8 mouse cellular contexts compared by ENCODE assay signal in genomic region chr6:120038366-120039255, GRCm38 (mm10). TPM values are rescaled to one million over a fixed set of nuclear protein-coding genes. Genes with fewer than 3 reads are reported as not detected.
DNase-seq lines count a peak whose midpoint lies in the region; ATAC-seq and TF ChIP-seq lines count a peak whose summit lies in the region.

TSS of gene Wnk1 (minus strand) at chr6:120038672.

- ATAC-seq in embryonic facial prominence, embryonic 14.5 days (ENCODE audit: low read depth): peak; percentile 95
- ATAC-seq in limb, embryonic 13.5 days (ENCODE audit: low FRiP score, low read depth): peak; percentile 95
- ATAC-seq in midbrain, embryonic 16.5 days: peak; percentile 95

- peak; percentile 100 for DNase-seq in 3T3-L1 (ENCODE audit: low read depth, low spot score)
- DNase-seq in adrenal gland, postnatal 4 days (ENCODE audit: low spot score in 2 of 2): peak; percentile 91 to 93
- peak; percentile 100 for DNase-seq in embryonic facial prominence, embryonic 14.5 days (ENCODE audit: low spot score)
- DNase-seq in heart, adult 2 months: peak; percentile 97 to 99
- DNase-seq in kidney, adult 8-10 months: peak; percentile 97 to 98
- DNase-seq in spleen, postnatal 10 days (ENCODE audit: low spot score in 2 of 2): peak; percentile 96 to 98

- H3K9me3 ChIP-seq in embryonic facial prominence, embryonic 14.5 days (ENCODE audit: control insufficient read depth, low read length): no peaks in the 10 kb centered on the region
- H3K9me3 ChIP-seq in limb, embryonic 13.5 days: no peaks in the 10 kb centered on the region
- no peaks in the 10 kb centered on the region for H3K9me3 ChIP-seq in midbrain, embryonic 16.5 days (replicated peaks; ENCODE audit: control insufficient read depth, low read length, poor library complexity, severe bottlenecking)

- WGBS in embryonic facial prominence, embryonic 14.5 days: under 1% methylated on average over 48 of the region's 59 CpGs
- WGBS in heart, adult 2 months: under 1% methylated on average over 59 of the region's 59 CpGs
- under 1% methylated on average over 52 of the region's 59 CpGs for WGBS in limb, embryonic 13.5 days
- under 1% methylated on average over 47 of the region's 59 CpGs for WGBS in midbrain, embryonic 16.5 days

- no peaks in the 10 kb centered on the region for H3K27me3 ChIP-seq in embryonic facial prominence, embryonic 14.5 days (replicated peaks; ENCODE audit: control insufficient read depth, insufficient read depth, low read length)
- H3K27me3 ChIP-seq in heart, adult 2 months (ENCODE audit: control insufficient read depth, insufficient read depth, low read length): no peaks in the 10 kb centered on the region
- H3K27me3 ChIP-seq in limb, embryonic 13.5 days: no peaks in the 10 kb centered on the region
- H3K27me3 ChIP-seq in midbrain, embryonic 16.5 days (ENCODE audit: control insufficient read depth, insufficient read depth, low read depth, low read length): no peaks in the 10 kb centered on the region

- H3K79me2 ChIP-seq in heart, adult 2 months (replicated peaks; ENCODE audit: control insufficient read depth, insufficient read depth, low read length): peaks cover 11% of the 10 kb centered on the region

- TF ChIP-seq CTCF in heart, adult 2 months (IDR thresholded peaks at IDR 0.05): no peak

- H3K9ac ChIP-seq in embryonic facial prominence, embryonic 14.5 days (ENCODE audit: low read depth, low read length): peak within 1 kb of the TSS; percentile 81
- peak within 1 kb of the TSS; percentile 100 for H3K9ac ChIP-seq in heart, adult 2 months (ENCODE audit: low read depth, low read length)
- peak within 1 kb of the TSS; percentile 95 for H3K9ac ChIP-seq in limb, embryonic 13.5 days
- H3K9ac ChIP-seq in midbrain, embryonic 16.5 days (ENCODE audit: low read depth, low read length): peak within 1 kb of the TSS; percentile 90

- TF ChIP-seq POLR2A in heart, adult 2 months (IDR thresholded peaks at IDR 0.05; ENCODE audit: insufficient read depth, low read depth, low read length): peak; percentile 96

- H3K36me3 ChIP-seq in embryonic facial prominence, embryonic 14.5 days (ENCODE audit: control insufficient read depth, insufficient read depth, low read length): peaks cover 4% of the 10 kb centered on the region; the same call in 1 of the 2 replicates
- peaks cover 15% of the 10 kb centered on the region for H3K36me3 ChIP-seq in heart, adult 2 months (ENCODE audit: control insufficient read depth, insufficient read depth, low read length)
- H3K36me3 ChIP-seq in limb, embryonic 13.5 days: no peaks in the 10 kb centered on the region
- H3K36me3 ChIP-seq in midbrain, embryonic 16.5 days (ENCODE audit: control insufficient read depth, insufficient read depth, low read length): no peaks in the 10 kb centered on the region

- peak within 1 kb of the TSS; percentile 88 for H3K4me3 ChIP-seq in embryonic facial prominence, embryonic 14.5 days (ENCODE audit: low read depth, low read length)
- H3K4me3 ChIP-seq in heart, adult 2 months: peak within 1 kb of the TSS; percentile 67
- H3K4me3 ChIP-seq in limb, embryonic 13.5 days: peak within 1 kb of the TSS; percentile 97
- peak within 1 kb of the TSS; percentile 92 for H3K4me3 ChIP-seq in midbrain, embryonic 16.5 days (ENCODE audit: low read depth, low read length)

- intact Hi-C loops in heart, adult 2 months (cut with DNase I): loop anchor here (1.0 to 5.0 kb wide), 3 partner anchors 76 to 556 kb away; no protein-coding TSS in a partner anchor

- 0 out of 2 replicates have a peak, but pooled peaks have one; percentile 9 for TF ChIP-seq EP300 in heart, adult 2 months (IDR thresholded peaks at IDR 0.05; ENCODE audit: insufficient read depth, low read depth, low read length)

- H3K4me1 ChIP-seq in embryonic facial prominence, embryonic 14.5 days (ENCODE audit: control insufficient read depth, insufficient read depth, low read length): peaks cover 14% of the 10 kb centered on the region
- H3K4me1 ChIP-seq in heart, adult 2 months (ENCODE audit: control insufficient read depth, insufficient read depth, low read length): peaks cover 3% of the 10 kb centered on the region
- peaks cover 19% of the 10 kb centered on the region for H3K4me1 ChIP-seq in limb, embryonic 13.5 days
- H3K4me1 ChIP-seq in midbrain, embryonic 16.5 days (ENCODE audit: control insufficient read depth, insufficient read depth, low read length): peaks cover 19% of the 10 kb centered on the region

- peak within 1 kb of the TSS; percentile 98 for H3K27ac ChIP-seq in embryonic facial prominence, embryonic 14.5 days (replicated peaks; ENCODE audit: low read depth, low read length)
- peak within 1 kb of the TSS; percentile 99 for H3K27ac ChIP-seq in heart, adult 2 months
- peak within 1 kb of the TSS; percentile 99 for H3K27ac ChIP-seq in limb, embryonic 13.5 days
- H3K27ac ChIP-seq in midbrain, embryonic 16.5 days (ENCODE audit: low read length): peak within 1 kb of the TSS; percentile 98

- H3K4me2 ChIP-seq in embryonic facial prominence, embryonic 14.5 days (ENCODE audit: low read depth, low read length): peak within 1 kb of the TSS; percentile 89
- H3K4me2 ChIP-seq in limb, embryonic 13.5 days (replicated peaks): peak within 1 kb of the TSS; percentile 94
- H3K4me2 ChIP-seq in midbrain, embryonic 16.5 days (ENCODE audit: low read length): peak within 1 kb of the TSS; percentile 96

RNA-seq across cellular contexts. Expression of gene Wnk1, which starts in this region (rescaled TPM):
- 100 to 1,000 TPM; 158 to 191 TPM for total RNA-seq in adrenal gland, postnatal 4 days (2021)
- polyA plus RNA-seq in embryonic facial prominence, embryonic 14.5 days (2014; fragmentation: Nextera tagmentation; extraction: Ambion mirVana): 73.3 and 83.9 TPM in 2 replicates
- 100 to 1,000 TPM; 354 to 369 TPM for total RNA-seq in heart, adult 2 months (2021)
- 157 and 285 TPM in 2 replicates for polyA plus RNA-seq in heart, adult 2 months (2012; rRNA removed)
- 68.9 and 70.5 TPM in 2 replicates for polyA plus RNA-seq in limb, embryonic 13.5 days (2015; fragmentation: Nextera tagmentation; extraction: Ambion mirVana)
- polyA plus RNA-seq in midbrain, embryonic 16.5 days (2015; fragmentation: Nextera tagmentation; extraction: Ambion mirVana): 40.6 and 45.9 TPM in 2 replicates

Comparison
In these comparisons a context has a peak if more than half of its experiments do, and no peak if none do; other contexts are left out.
1. Peak in every context shown above with its lines: DNase-seq, ATAC-seq, H3K4me3 ChIP-seq and H3K27ac ChIP-seq.